Mouse (Mus musculus): ENCODE measurements around the gene Abcd4. TPM values are rescaled to one million over a fixed set of nuclear protein-coding genes. Genes with fewer than 3 reads are reported as not detected.

Gene Abcd4
- total and polyA plus RNA-seq, 3 experiments: 5.3 to 31.2 (median 8.7) TPM

GRCm38 (mm10) chr12:84581285-84581684 is 35.9 kb downstream of the Abcd4 start:
- DNase-seq (ENCODE audit: low spot score) (no peak), ATAC-seq (ENCODE audit: extremely low read depth, insufficient number of reproducible peaks, low FRiP score, poor library complexity, severe bottlenecking) (no peak)
- no peak overlapping the region for H3K4me3 ChIP-seq (ENCODE audit: low read depth, low read length)
- no peaks in the 10 kb centered on the region; the same call in 1 of the 2 replicates for H3K4me1 ChIP-seq (ENCODE audit: insufficient read depth, low read depth, low read length)
- H3K9me3 ChIP-seq (replicated peaks): peaks cover 1% of the 10 kb centered on the region; the same call in 1 of the 2 replicates
- H3K27me3 ChIP-seq (ENCODE audit: insufficient read depth, low read length): peaks cover 30% of the 10 kb centered on the region
- H3K36me3 ChIP-seq (replicated peaks): no peaks in the 10 kb centered on the region
- TF ChIP-seq GATA1 (IDR thresholded peaks at IDR 0.05; ENCODE audit: borderline replicate concordance, low read length) (no peak), CTCF (IDR thresholded peaks at IDR 0.05; ENCODE audit: low read depth, low read length) (no peak), POLR2AphosphoS5 (IDR thresholded peaks at IDR 0.05; ENCODE audit: insufficient replicate concordance, low read depth, low read length) (no peak), GATA2 (IDR thresholded peaks at IDR 0.05; ENCODE audit: borderline replicate concordance, low read depth, low read length) (no peak), TAL1 (conservative IDR thresholded peaks at IDR 0.05; ENCODE audit: low read depth, low read length) (no peak)

- Histone ChIP-seq H3K4me3 (ENCODE audit: low read depth, low read length) (no peak overlapping the region), H3K36me3 (replicated peaks) (no peaks in the 10 kb centered on the region), H3K9me3 (replicated peaks) (peaks cover 1% of the 10 kb centered on the region; the same call in 1 of the 2 replicates), H3K27me3 (ENCODE audit: insufficient read depth, low read length) (peaks cover 28% of the 10 kb centered on the region), H3K4me1 (ENCODE audit: insufficient read depth, low read depth, low read length) (no peaks in the 10 kb centered on the region; the same call in 1 of the 2 replicates)
- ATAC-seq (ENCODE audit: extremely low read depth, insufficient number of reproducible peaks, low FRiP score, poor library complexity, severe bottlenecking) (no peak), DNase-seq (ENCODE audit: low spot score) (no peak)
- TF ChIP-seq TAL1 (conservative IDR thresholded peaks at IDR 0.05; ENCODE audit: low read depth, low read length) (no peak), POLR2AphosphoS5 (IDR thresholded peaks at IDR 0.05; ENCODE audit: insufficient replicate concordance, low read depth, low read length) (no peak), GATA1 (IDR thresholded peaks at IDR 0.05; ENCODE audit: borderline replicate concordance, low read length) (no peak), GATA2 (IDR thresholded peaks at IDR 0.05; ENCODE audit: borderline replicate concordance, low read depth, low read length) (no peak), CTCF (IDR thresholded peaks at IDR 0.05; ENCODE audit: low read depth, low read length) (no peak)
These were observed 38.8 kb downstream of the Abcd4 start for GRCm38 (mm10) chr12:84578440-84578770.

- ATAC-seq (ENCODE audit: extremely low read depth, insufficient number of reproducible peaks, low FRiP score, poor library complexity, severe bottlenecking): no peak
- DNase-seq (ENCODE audit: low spot score): no peak
- Histone ChIP-seq H3K36me3 (replicated peaks) (no peaks in the 10 kb centered on the region), H3K4me1 (ENCODE audit: insufficient read depth, low read depth, low read length) (no peaks in the 10 kb centered on the region; the same call in 1 of the 2 replicates), H3K27me3 (ENCODE audit: insufficient read depth, low read length) (peaks cover 28% of the 10 kb centered on the region), H3K4me3 (ENCODE audit: low read depth, low read length) (no peak overlapping the region), H3K9me3 (replicated peaks) (0 out of 2 replicates have a peak, but pooled peaks cover under 1% of the 10 kb centered on the region)
- no peak for TF ChIP-seq POLR2AphosphoS5 (IDR thresholded peaks at IDR 0.05; ENCODE audit: insufficient replicate concordance, low read depth, low read length)
- no peak for TF ChIP-seq GATA1 (IDR thresholded peaks at IDR 0.05; ENCODE audit: borderline replicate concordance, low read length)
- no peak for TF ChIP-seq CTCF (IDR thresholded peaks at IDR 0.05; ENCODE audit: low read depth, low read length)
- no peak for TF ChIP-seq GATA2 (IDR thresholded peaks at IDR 0.05; ENCODE audit: borderline replicate concordance, low read depth, low read length)
- TF ChIP-seq TAL1 (conservative IDR thresholded peaks at IDR 0.05; ENCODE audit: low read depth, low read length): no peak
These were observed 39.3 kb downstream of the Abcd4 start for GRCm38 (mm10) chr12:84577768-84578439.

GRCm38 (mm10) chr12:84573094-84573493 is 44.1 kb downstream of the Abcd4 start:
- Histone ChIP-seq H3K36me3 (replicated peaks) (no peaks in the 10 kb centered on the region), H3K4me3 (ENCODE audit: low read depth, low read length) (no peak overlapping the region), H3K4me1 (ENCODE audit: insufficient read depth, low read depth, low read length) (no peaks in the 10 kb centered on the region), H3K9me3 (replicated peaks) (no peaks in the 10 kb centered on the region), H3K27me3 (ENCODE audit: insufficient read depth, low read length) (peaks cover 40% of the 10 kb centered on the region)
- no peak for TF ChIP-seq GATA2 (IDR thresholded peaks at IDR 0.05; ENCODE audit: borderline replicate concordance, low read depth, low read length)
- no peak for TF ChIP-seq CTCF (IDR thresholded peaks at IDR 0.05; ENCODE audit: low read depth, low read length)
- TF ChIP-seq TAL1 (conservative IDR thresholded peaks at IDR 0.05; ENCODE audit: low read depth, low read length): no peak
- TF ChIP-seq POLR2AphosphoS5 (IDR thresholded peaks at IDR 0.05; ENCODE audit: insufficient replicate concordance, low read depth, low read length): no peak
- no peak for TF ChIP-seq GATA1 (IDR thresholded peaks at IDR 0.05; ENCODE audit: borderline replicate concordance, low read length)
- DNase-seq (ENCODE audit: low spot score): no peak
- ATAC-seq (ENCODE audit: extremely low read depth, insufficient number of reproducible peaks, low FRiP score, poor library complexity, severe bottlenecking): no peak

- no peak for ATAC-seq (ENCODE audit: extremely low read depth, insufficient number of reproducible peaks, low FRiP score, poor library complexity, severe bottlenecking)
- TF ChIP-seq CTCF (IDR thresholded peaks at IDR 0.05; ENCODE audit: low read depth, low read length): no peak
- H3K4me3 ChIP-seq (ENCODE audit: low read depth, low read length): no peak overlapping the region
- peaks cover 43% of the 10 kb centered on the region for H3K27me3 ChIP-seq (ENCODE audit: insufficient read depth, low read length)
- H3K9me3 ChIP-seq (replicated peaks): no peaks in the 10 kb centered on the region
- H3K36me3 ChIP-seq (replicated peaks): no peaks in the 10 kb centered on the region
- DNase-seq (ENCODE audit: low spot score): no peak
- H3K4me1 ChIP-seq (ENCODE audit: insufficient read depth, low read depth, low read length): no peaks in the 10 kb centered on the region
These were observed 44.9 kb downstream of the Abcd4 start for GRCm38 (mm10) chr12:84572341-84572720.

- H3K36me3 ChIP-seq (replicated peaks): no peaks in the 10 kb centered on the region
- peaks cover 39% of the 10 kb centered on the region for H3K27me3 ChIP-seq (ENCODE audit: insufficient read depth, low read length)
- no peaks in the 10 kb centered on the region for H3K9me3 ChIP-seq (replicated peaks)
- ATAC-seq (ENCODE audit: extremely low read depth, insufficient number of reproducible peaks, low FRiP score, poor library complexity, severe bottlenecking) (no peak), DNase-seq (ENCODE audit: low spot score) (no peak)
- no peaks in the 10 kb centered on the region for H3K4me1 ChIP-seq (ENCODE audit: insufficient read depth, low read depth, low read length)
- TF ChIP-seq POLR2AphosphoS5 (IDR thresholded peaks at IDR 0.05; ENCODE audit: insufficient replicate concordance, low read depth, low read length) (no peak), GATA1 (IDR thresholded peaks at IDR 0.05; ENCODE audit: borderline replicate concordance, low read length) (no peak), TAL1 (conservative IDR thresholded peaks at IDR 0.05; ENCODE audit: low read depth, low read length) (no peak), GATA2 (IDR thresholded peaks at IDR 0.05; ENCODE audit: borderline replicate concordance, low read depth, low read length) (no peak), CTCF (IDR thresholded peaks at IDR 0.05; ENCODE audit: low read depth, low read length) (no peak)
- H3K4me3 ChIP-seq (ENCODE audit: low read depth, low read length): no peak overlapping the region
These were observed 45.5 kb downstream of the Abcd4 start for GRCm38 (mm10) chr12:84571466-84572340.
